Mouse (Mus musculus): Measurements from ENCODE around the gene Tmem87b.

The Tmem87b gene

DNA sequence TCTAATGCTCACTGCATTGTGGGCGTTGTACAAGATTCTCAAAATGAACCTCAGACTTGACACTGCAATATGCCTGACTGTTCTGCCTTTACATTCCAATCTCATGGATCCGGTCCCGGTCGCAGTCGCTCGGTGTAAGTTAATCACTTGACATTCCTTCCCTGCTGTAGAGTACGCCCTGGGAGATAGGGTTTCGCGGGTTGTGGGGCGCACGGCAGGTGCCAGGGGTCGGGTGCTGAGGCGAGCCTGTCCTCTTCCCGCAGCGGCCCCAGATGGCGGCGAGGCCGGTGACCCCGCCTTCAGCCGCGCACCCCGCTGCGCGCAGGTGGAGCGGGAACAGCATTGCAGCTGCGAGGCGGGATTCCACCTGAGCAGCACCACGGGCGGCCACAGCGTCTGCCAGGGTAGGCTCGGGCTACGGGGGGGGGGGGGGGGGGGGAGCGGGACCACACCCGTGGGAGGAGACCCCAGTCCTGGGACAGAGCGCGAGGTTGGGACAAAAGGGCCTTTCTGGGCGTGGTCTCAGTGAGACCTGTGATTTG lies 74.3 kb downstream of the Tmem87b start:
- DNase-seq = no peak

DNA sequence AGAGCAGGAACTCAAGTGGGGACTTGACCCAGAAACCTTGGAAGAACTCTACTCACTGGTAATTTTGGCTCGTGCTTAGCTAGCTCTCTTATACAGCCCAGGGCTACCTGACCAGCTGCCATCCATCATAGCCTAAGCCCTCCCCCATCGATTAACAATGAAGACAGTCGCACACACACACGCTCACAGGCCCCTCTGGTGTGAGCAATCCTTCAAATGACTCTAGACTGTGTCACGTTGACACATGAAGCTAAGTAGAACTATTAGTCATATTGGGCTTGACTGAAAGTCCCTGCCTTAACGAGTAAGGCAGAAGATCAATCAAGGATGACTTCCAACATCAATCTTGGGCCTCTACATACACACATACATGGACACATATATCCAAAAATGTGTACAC lies 84.9 kb downstream of the Tmem87b start:
- DNase-seq = no peak

GRCm38 (mm10) chr2:128903661-128904060 lies 85.7 kb downstream of the Tmem87b start:
- no peak for DNase-seq
